Mouse (Mus musculus) large intestine, adult 2 months (tissue): Measurements from ENCODE around the gene Gramd1a. TPM values are rescaled to one million over a fixed set of nuclear protein-coding genes. Genes with fewer than 3 reads are reported as not detected.

ENCODE experiments used
- DNase-seq: peaks from one replicate; pipeline ENCODE4 v3.0.0-alpha.2; 2012; ENCODE audit warnings: low read depth, low spot score
- WGBS: fragments of 180-500 bp; shearing (Covaris S2); methylation state at CpG from one replicate; pipeline ENCODE4 v1.1.7; 2018; 5-methylcytosine and 5-hydroxymethylcytosine counted together
- polyA plus RNA-seq: library from polyadenylated mRNA; depleted of rRNA; stranded (reverse); fragments of >200 nt; gene quantifications from 2 replicates; pipeline ENCODE4 v1.2.3, GENCODE M21; 2012

Gene Gramd1a
- polyA plus RNA-seq, 1 experiment: 45.0 TPM

GRCm38 (mm10) chr7:31153536-31154320 is 2.0 kb downstream of the Gramd1a start:
- DNase-seq: no peak
- 89% methylated on average over 6 of the region's 6 CpGs for WGBS

- WGBS: 26% methylated on average over 23 of the region's 23 CpGs
- no peak for DNase-seq
These were observed 4.1 kb downstream of the Gramd1a start for GRCm38 (mm10) chr7:31151301-31152241.

- no peak for DNase-seq
- 2% methylated on average over 63 of the region's 63 CpGs for WGBS
These were observed 5.0 kb downstream of the Gramd1a start for GRCm38 (mm10) chr7:31150566-31151300.

- DNase-seq: no peak
- WGBS: 11% methylated on average over 20 of the region's 20 CpGs
These were observed 5.7 kb downstream of the Gramd1a start for GRCm38 (mm10) chr7:31149751-31150565.

GRCm38 (mm10) chr7:31149271-31149670 is 6.4 kb downstream of the Gramd1a start:
- no peak for DNase-seq
- WGBS: 40% methylated on average over 9 of the region's 9 CpGs

- no peak for DNase-seq
- WGBS: 10% methylated on average over 9 of the region's 9 CpGs
These were observed 6.9 kb downstream of the Gramd1a start for GRCm38 (mm10) chr7:31148756-31149155.

GRCm38 (mm10) chr7:31148086-31148485 is 7.6 kb downstream of the Gramd1a start:
- WGBS: 61% methylated on average over 3 of the region's 3 CpGs
- no peak for DNase-seq

- WGBS: 14% methylated on average over 12 of the region's 12 CpGs
- peak; percentile 84 for DNase-seq
These were observed 10.0 kb downstream of the Gramd1a start for GRCm38 (mm10) chr7:31145596-31146160.

GRCm38 (mm10) chr7:31144886-31145285 is 10.8 kb downstream of the Gramd1a start:
- WGBS: 93% methylated on average over 16 of the region's 16 CpGs
- DNase-seq: no peak

GRCm38 (mm10) chr7:31140941-31141340 is 14.8 kb downstream of the Gramd1a start:
- WGBS: 90% methylated on average over 10 of the region's 10 CpGs
- no peak for DNase-seq

- DNase-seq: no peak
- 92% methylated on average over 4 of the region's 4 CpGs for WGBS
These were observed 15.4 kb downstream of the Gramd1a start for GRCm38 (mm10) chr7:31140302-31140701.

- DNase-seq: no peak
- WGBS: 52% methylated on average over 5 of the region's 5 CpGs
These were observed 15.9 kb downstream of the Gramd1a start for GRCm38 (mm10) chr7:31139765-31140164.

- WGBS: 96% methylated on average over 10 of the region's 10 CpGs
These were observed 20.0 kb downstream of the Gramd1a start for GRCm38 (mm10) chr7:31135717-31136116.

GRCm38 (mm10) chr7:31131866-31132265 is 23.8 kb downstream of the Gramd1a start:
- WGBS: 86% methylated on average over 4 of the region's 4 CpGs
- DNase-seq: no peak

More at GRCm38 (mm10) chr7:31135717-31136116, 20.0 kb downstream of the Gramd1a start:
- DNase-seq: no peak

GRCm38 (mm10) chr7:31130841-31131240 is 24.9 kb downstream of the Gramd1a start:
- DNase-seq: no peak
- 33% methylated on average over 4 of the region's 4 CpGs for WGBS

- no peak for DNase-seq
- 91% methylated on average over 7 of the region's 7 CpGs for WGBS
These were observed 25.5 kb downstream of the Gramd1a start for GRCm38 (mm10) chr7:31130197-31130596.

GRCm38 (mm10) chr7:31128157-31128705 is 27.5 kb downstream of the Gramd1a start:
- WGBS: 61% methylated on average over 9 of the region's 9 CpGs
- DNase-seq: no peak
